Mouse (Mus musculus) left cerebral cortex, postnatal 14 days (tissue): Measurements from ENCODE around the gene Nubp2. TPM values are rescaled to one million over a fixed set of nuclear protein-coding genes. Genes with fewer than 3 reads are reported as not detected.

Experiments used
- DNase-seq, 2 experiments: peaks; one replicate each; pipeline ENCODE4 v3.0.0; 2021 to 2022; ENCODE audit warnings: low spot score in 2 of 2, mixed read lengths in 1 of 2
- intact Hi-C: fragments of 180-260 bp; cut with DNase I; formaldehyde crosslinking; loops from one replicate; pipeline ENCODE4 v1.15.1; 2025
- long read RNA-seq, 2 experiments: library from polyadenylated mRNA; stranded (forward); transcript quantifications; one replicate each; pipeline ENCODE4 v2.0.0; 2021
- total RNA-seq, 2 experiments: library from RNA; stranded (reverse); gene quantifications; 2 replicates each; pipeline ENCODE4 v1.2.3; 2021

Nubp2 gene
- total RNA-seq = 10 to 100 TPM; 35.7 to 37.4 TPM
- long read RNA-seq, experiment 1, transcript Nubp2-215 (7 exons, 950 nt) = minor isoform, 8 of 72 reads
- long read RNA-seq, experiment 1, transcript Nubp2-201 (7 exons, 1,427 nt) = major isoform, 49 of 72 reads
- long read RNA-seq, experiment 1, partial matches to known transcripts = 1 of 72 reads
- long read RNA-seq, experiment 1, other reads (novel, unspliced or antisense) = 4 of 72 reads
- long read RNA-seq, experiment 2, transcript Nubp2-201 (7 exons, 1,427 nt) = major isoform, 37 of 56 reads
- long read RNA-seq, experiment 2, transcript Nubp2-205 (6 exons, 1,224 nt) = minor isoform, 9 of 56 reads
- long read RNA-seq, experiment 2, partial matches to known transcripts = 1 of 56 reads
- long read RNA-seq, experiment 2, other reads (novel, unspliced or antisense) = 3 of 56 reads

DNA sequence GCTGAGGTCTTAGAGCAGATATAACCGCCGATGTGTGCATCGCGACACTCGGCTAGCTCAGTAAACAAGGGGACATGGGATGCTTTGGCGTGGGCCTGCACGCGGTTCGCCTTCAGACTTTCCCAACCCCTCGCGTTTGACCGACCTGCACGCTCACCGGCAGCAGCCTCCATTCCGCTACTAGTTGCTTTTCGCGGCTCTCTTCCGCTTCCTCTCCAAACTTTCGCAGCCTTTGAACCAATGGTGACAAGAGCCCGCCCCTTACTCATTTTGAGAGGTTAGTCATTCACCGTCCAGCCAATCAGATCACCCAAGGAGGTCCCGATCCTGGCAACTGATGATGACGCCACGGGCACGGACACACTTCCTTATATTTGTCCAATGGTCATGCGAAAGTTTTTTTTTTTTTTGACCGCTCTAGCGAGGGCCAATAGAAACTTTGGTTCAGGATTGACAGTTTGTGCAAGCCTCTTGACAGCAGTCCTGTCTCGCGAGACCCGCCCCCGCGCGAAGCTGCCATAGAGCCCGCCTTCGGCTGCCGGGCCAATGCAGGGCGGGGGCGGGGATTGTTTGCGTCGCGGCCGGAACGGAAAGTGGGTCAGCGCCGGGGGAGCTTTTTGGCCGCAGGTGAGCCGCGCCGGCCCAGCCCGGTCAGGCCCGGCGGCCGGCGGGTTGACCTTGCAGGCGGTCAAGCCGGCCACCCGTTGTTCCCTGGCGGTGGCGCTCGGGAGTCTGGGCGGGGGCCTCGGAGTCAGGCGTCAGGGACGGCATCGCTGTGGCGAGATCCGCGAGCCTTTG is at the start of gene Nubp2, which contains the start of gene Spsb3:
Nubp2 (minus strand) TSS at position 216 of the 798 bp plus-strand sequence.
Spsb3 (plus strand) TSS at position 510 of the 798 bp plus-strand sequence.
- intact Hi-C loops = no loop called here
- peak; percentile 99 to 100 for DNase-seq

DNA sequence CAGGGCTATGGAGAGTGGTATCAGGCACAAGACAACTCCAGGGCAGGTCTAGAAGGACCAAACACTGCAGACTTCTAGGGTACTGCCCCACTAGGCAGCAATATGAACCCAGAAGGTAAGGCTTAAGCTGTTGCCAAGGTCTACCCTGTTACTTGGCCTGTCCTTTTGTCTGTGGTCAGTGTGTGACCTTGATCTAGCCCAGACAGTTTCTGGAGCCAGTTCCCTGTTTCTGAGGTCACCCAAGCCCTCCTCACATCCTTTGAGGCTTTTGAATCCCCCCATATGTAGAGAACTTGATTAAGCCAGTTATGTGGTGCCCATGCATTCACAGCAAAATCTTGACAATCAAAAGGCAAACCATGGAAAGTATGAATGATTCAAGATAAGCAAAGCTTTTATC is 49.5 kb upstream of the Nubp2 start:
- intact Hi-C loops = no loop called here
- no peak for DNase-seq

DNA sequence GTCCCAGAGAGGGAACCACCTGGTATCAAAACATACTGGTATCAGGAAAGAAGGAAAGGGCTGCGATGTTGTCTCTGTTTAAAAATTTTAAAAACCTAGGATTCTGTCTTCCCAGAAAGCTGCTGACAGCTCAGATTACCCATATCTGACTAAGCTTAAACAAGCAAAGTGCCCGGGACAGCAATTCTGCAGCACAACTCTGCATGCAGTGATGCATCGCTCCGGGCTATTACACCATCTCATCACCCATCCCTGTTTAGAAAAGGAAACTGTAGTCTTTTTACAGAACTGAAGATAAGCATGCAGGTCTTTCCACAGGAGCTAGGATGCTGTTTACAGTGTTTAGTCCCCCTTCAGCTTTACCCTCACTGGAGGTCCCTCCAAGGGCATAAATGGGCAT is 48.8 kb upstream of the Nubp2 start:
- DNase-seq = no peak
- intact Hi-C loops = no loop called here

DNA sequence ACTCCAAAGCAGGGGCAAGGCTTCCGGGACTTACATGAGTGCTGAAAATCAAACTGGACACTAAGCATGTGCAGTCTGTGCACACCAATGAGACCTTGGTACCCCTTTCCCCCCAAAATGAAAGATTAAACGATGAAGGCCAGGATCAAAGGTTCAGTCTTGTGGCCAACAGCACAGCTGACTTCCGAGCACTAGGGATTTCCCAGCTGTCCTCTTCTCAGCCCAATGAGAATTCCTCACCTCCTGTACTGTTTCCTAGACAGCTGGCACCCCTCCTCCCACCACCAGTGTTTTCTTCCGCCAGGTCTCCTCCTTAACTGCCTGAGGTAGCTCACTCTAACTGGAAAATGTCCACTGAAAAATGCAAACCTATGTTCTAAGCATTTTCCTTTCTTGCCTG is 47.0 kb upstream of the Nubp2 start:
- intact Hi-C loops = no loop called here
- DNase-seq = no peak

DNA sequence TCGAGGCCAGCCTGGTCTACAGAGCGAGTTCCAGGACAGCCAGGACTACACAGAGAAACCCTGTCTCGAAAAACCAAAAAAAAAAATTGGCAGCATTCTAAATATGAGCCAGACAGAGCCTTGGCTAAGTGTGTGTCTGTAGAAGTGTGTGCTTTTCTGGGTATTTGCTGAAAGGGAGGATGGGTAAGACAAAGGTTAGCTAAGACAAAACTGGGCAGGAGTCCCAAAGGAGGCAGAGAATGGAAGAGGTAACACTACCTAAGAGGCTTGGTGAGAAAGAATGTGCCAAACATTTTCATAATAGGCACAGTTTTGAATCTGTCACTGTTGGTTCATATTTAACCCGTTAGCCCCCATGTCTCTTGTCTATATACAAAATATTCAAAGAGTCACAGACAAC is 46.3 kb upstream of the Nubp2 start:
- DNase-seq = no peak
- intact Hi-C loops = no loop called here

DNA sequence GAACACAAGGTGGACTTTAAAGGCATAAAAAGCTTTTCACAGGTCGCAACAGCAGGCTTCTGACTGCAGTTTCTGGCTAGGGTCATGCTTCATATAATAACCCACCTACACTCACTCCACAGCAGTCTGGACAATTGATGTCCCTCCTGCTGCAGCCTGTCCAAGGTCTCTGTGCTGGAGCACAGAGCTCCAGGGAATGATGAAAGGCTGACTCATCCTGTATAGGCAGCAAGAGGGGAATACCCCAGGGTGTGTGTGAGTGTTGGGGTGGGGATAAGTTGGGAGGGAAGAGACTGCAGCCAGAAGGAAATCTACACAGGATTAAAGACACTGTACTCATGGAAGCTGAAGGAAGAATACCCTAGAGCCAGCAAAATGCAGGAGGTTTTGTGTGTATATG is 43.4 kb upstream of the Nubp2 start:
- intact Hi-C loops = no loop called here
- DNase-seq = no peak

DNA sequence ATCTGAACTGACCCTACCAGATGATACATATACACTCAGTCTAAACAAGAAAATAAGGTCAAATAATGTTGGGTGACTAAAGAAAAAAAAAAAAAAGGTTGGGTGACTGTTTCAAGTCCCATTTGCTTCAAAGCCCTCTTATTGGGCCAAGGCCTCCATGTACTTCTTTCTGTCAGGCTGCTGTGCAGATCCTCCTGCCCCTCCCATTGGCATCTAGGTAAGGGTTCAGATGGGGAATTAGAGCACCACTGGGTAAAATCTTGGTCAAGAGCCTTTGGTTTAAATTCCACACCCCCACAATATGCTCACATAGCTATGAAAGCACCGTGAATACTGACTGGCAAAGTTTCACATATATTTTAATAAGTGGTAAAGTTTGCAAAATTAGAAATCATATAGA is 37.1 kb upstream of the Nubp2 start:
- intact Hi-C loops = no loop called here
- DNase-seq = no peak

DNA sequence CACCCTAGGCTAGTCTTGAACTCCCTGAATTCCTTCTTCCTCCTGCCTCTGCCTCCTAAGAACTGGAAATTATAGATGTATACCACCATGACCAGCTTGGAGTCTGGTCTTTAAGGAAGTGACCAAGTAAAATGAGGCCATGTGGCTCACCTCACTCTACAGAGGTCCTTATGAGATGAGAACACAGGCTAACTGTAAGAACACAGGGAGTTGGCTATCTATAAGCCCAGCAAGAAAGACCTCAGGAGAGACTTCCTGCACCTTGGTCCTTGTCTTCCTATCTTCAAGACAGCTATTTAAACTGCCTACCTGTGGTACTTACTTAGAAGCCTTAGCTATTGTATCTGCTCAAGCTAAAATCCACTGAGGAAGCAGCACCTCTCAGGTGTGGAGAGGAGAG is 27.8 kb upstream of the Nubp2 start:
- intact Hi-C loops = no loop called here
- no peak for DNase-seq

DNA sequence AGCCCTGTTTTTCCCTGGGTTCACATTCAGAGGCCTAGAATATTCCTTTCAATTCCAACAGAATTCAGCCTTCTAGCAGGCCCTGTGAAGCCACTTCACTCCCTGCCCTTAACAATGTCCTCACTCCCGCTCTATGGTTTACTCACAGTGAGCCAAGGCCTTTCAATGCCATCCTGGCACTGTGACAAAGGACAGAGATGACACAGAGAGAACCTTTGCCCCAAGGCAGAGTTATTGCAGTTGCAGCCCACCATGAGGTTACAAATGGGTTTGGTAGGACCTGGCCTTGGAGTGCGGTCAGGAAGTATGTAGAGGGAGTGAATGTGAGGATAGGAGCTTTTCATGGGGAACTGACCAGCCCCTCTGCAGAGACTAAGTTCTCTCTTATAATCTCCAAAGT is 21.4 kb upstream of the Nubp2 start:
- DNase-seq = no peak
- intact Hi-C loops = no loop called here

DNA sequence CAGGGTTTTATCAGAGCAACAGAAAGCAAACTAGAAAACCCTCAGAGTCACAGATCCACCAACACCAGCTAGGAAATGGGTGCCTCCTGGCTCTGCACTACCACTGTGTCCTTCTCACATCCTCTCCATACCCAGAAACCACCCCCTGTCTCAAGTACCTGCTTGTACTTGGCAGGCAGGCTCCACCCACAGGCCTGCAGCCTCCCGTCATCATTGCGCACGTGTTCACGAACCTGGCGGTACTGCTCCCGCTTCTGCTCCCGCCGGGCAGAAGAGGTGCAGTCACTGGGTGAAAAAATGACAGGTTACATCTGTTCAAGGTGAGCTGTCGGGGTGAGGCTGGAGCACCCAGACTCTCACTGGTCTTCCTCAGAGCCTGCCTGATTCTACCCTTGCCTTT is 17.6 kb upstream of the Nubp2 start:
- intact Hi-C loops = no loop called here
- DNase-seq = no peak

DNA sequence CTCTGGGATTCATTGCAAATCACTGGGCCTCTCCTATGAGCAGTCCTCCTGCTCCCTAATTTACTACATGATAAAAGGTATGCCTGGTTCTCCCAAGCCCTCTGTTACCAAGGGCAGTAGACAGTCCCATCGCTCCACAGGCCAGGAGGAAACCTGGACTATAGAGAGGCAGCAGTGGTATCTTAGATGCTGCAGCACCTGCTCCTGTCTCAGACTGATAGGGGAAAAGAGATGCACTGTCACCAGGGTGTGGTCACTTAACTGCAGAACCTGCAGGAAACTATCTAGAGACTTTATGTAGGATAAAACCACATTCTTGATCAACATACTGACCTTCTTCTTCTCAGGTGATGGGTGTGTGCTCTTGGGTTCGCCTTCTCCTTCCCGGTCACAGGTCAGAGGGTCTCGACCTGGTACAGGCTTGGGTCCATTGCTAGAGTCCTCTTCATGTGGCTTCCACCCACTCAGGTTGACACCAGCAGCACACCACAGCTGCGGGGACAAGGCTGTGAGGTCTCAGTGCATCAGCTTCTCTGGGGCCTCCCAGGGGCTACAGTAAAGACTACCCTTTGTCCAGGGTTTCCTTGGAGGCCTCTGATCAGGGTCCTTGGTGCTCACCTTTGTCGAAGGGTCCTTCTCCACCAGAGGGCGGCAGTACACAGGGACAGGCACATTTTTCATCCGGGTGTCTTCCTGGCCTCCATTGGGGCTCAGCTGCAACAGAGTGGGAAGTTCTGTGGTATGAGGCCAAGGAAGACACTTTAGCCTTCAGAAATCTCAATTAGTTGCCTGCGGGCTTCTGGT is 16.7 kb upstream of the Nubp2 start:
- no peak for DNase-seq
- intact Hi-C loops = no loop called here

DNA sequence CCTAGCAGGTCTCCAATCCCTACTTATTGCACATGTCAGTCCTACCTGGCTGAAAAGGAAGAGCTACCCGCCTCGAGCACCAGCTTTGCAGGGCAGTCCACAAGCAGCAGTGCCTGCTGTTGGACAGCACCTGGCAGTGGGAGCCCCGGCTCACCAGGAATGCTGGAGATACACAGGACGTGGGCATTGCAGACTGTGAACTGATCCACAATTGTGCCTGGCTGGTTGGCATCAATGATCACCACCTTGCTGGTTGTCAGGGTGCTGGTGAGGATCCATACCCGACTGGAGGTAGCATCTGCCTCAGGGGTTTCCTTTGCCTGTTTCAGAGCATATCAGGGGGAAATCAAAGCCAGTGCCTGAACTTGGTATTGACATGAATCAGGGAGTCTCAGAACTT is 16.0 kb upstream of the Nubp2 start:
- intact Hi-C loops = no loop called here
- DNase-seq = no peak

DNA sequence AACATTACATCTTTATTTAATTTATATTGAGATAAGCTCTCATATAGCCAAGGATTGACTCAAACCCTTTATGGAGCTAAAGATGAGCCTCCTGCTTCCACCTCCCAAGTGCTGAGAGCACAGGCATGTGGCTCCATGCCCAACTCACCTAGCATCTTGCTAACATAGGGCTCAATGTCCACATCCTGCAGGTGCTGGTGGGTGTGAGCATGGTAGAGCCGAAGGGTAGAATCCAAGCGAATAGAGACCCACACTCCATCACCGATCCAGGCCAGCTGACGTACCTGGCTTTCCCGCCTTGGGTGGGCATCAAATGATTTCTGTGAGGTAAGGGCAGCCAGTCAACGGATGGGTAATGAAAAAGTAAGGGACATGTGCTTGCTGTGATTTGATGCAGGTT is 13.9 kb upstream of the Nubp2 start:
- intact Hi-C loops = no loop called here
- DNase-seq = no peak

DNA sequence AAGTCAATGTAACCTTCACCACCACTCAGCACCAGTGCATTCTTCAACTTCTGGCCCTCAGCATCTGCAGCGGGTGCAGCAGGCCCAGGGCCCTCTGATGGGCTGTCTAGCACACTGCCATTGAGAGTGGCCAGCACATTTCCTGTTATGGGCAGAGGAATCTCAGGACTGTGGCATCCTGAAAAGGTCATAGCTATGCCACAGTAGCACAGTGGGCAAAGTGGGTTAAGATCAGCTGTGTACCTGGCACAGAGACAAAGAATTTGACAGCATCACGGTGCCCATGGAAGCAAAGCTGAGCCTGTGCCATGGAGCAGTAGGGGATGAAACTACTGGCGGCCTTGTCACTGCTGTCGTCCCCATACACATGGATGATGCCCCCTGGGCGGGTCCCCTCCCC is 13.0 kb upstream of the Nubp2 start:
- no peak for DNase-seq
- intact Hi-C loops = no loop called here

DNA sequence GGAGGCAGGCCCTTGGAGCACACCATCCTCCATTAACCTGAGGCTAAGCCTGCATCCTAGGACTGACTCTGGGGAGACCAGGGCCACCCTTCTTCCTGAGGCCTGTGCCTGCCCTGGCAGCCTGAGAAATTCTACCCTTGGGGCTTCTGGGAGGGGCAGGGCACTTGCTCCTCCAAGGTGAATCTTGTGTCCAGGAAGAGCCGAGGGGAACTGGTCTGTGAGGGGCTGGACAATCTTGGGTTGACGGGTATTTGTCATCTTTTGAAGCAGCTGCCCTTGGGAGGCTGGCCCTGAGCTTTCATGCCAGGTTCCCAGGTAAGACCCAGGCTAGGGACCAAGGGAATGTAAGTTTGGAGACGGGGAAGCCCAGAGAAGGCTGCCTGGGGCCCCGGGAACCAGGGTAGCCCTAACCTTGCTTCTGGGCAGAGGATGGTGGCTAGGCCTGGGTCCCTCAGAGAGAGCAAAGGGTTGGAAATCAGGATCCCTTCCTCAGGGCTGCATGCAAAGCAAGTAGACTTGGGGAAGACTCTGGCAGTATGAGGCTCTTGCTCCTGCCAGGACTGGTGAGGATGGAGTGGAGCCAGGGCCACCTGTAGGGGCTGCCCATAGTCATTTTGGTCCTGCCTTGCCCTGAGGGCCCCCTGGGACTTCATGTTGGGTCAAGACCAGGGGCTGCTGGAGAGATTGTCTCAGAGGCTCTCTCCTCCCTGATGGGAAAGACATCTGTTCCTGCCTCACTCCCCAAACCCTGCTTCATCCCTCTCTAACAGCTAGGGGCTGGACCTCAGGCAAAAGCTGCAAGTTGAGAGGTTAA is 12.1 kb upstream of the Nubp2 start:
- DNase-seq = no peak
- intact Hi-C loops = no loop called here

DNA sequence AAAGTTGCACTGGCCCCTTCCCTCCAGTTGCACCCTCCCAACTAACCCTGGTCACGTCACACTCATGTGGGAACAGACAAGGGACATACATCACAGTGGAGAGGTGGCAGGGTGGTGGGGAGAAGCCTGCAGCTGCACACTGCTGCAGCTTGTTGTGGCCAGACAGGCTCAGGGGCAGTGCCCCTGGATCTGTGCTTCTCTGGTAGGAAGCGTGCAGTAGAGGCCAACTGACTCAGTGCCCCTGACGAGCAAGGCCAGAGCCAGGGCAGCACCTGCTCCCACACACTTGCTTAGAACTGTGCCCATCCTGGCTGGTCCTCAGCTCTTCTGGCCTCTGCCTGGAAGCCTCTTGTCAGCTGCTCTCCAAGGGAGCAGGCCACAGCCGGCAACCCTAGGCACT is 11.5 kb upstream of the Nubp2 start:
- no peak for DNase-seq
- intact Hi-C loops = no loop called here

DNA sequence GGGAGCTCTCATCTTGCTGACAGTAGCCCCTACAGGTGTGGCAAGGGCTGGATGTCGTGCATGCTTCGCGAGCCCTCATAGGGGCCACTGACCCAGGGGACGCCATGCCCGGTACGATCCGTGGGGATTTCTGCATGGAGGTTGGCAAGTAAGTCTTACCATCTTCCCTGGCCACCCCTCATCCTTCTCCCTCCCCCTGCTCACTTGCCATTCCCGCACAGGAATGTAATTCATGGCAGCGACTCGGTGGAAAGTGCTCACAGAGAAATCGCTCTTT is 10.8 kb upstream of the Nubp2 start:
- intact Hi-C loops = no loop called here
- DNase-seq = no peak

DNA sequence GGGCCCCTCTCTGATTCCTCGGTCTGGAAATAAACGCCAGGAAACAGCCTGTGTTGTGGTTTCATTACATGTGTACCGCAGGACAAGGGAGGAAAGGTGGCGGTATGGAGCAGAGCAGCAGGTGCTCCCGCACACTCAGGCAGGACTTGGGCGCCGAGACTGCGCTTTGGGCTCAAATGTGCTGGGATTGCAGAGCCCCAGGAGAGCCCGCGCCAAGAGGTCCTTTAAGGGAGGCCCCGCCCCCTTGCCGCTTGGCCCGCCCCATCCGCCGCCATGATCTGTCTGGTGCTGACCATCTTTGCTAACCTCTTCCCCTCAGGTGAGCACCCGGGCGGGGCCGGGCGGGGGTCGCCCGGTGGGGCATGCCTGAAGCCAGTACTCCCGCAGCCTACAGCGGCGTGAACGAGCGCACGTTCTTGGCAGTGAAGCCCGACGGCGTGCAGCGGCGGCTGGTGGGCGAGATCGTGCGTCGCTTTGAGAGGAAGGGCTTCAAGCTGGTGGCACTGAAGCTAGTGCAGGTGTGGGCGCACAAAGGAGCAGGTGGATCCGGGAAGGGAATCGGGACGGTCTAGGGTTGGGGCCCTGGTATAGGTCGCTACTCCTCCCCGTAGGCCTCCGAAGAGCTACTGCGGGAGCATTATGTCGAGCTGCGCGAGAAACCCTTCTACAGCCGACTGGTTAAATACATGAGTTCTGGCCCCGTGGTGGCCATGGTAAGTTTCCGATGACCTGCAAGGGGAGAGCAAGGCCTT is 10.3 kb upstream of the Nubp2 start, which contains the start of gene Nme3:
Nme3 (plus strand) TSS at position 260 of the 752 bp plus-strand sequence.
- DNase-seq = peak; percentile 75
- intact Hi-C loops = no loop called here
